Mouse (Mus musculus) E14TG2a.4 (cell line): Measurements from ENCODE around the gene Sdcbp2.

ENCODE experiments used
- CTCF ChIP-seq: conservative IDR thresholded peaks from 2 replicates; pipeline ENCODE4 v1.5.1; 2014; ENCODE audit warnings: low read length
- NANOG ChIP-seq: IDR thresholded peaks from 2 replicates; pipeline ENCODE4 v1.6.1; 2014; ENCODE audit warnings: borderline replicate concordance, low read length, mixed read lengths

DNA sequence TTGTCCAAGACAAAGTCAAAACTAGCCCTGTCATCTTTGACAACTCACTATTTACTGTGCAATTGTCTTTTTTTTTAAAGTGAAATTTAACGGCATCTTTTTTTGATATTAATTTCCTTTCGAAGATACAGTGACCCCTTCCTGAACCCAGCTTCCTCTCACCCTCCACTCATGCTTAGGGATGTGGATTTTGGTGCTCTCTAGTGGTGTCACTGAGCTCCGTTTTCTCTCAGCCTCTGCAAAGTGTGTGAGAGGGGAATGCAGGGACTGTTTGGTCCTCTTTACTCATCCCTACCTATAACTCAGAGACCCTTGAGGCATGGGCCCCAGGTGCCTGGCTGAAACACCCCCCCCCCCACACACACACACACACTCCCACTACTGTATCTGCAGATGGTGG is 13.5 kb downstream of the Sdcbp2 start:
- TF ChIP-seq CTCF = no peak
- no peak for TF ChIP-seq NANOG
